Mouse (Mus musculus): ENCODE data around the gene Dlgap1.

- TF ChIP-seq EP300 (IDR thresholded peaks at IDR 0.05; ENCODE audit: low read depth) (no peak), CTCF (IDR thresholded peaks at IDR 0.05; ENCODE audit: low read depth) (no peak)
These were observed 786.9 kb downstream of the Dlgap1 start for GRCm38 (mm10) chr17:70755669-70756263.
